Mouse (Mus musculus): ENCODE results near the gene Lmx1b. TPM values are rescaled to one million over a fixed set of nuclear protein-coding genes. Genes with fewer than 3 reads are reported as not detected.

The Lmx1b gene
- polyA plus RNA-seq, 1 experiment from 2014 or later, result 0.03 TPM

DNA sequence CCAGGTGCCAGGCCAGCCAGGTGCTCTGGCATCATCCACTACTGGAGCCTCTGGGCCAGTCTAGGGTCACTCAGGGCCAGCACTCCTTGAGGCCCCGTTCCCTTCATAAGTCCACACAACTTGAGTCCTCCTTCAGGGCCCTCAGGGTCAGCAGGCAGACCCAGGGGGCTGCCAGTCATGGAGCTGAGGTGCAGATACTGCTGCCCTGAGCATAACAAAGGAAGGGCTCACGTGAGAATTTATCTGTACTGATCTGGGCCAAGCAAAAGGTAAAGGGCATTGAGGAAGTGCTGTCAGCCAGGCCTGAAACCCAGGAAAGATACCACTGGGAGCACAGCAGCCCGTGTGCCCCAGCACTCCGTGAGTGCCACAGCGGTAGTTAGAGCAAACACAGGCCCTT is 7.1 kb downstream of the Lmx1b start:
- H3K4me2 ChIP-seq, result no peak overlapping the region

GRCm38 (mm10) chr2:33632551-33633059 is 7.7 kb downstream of the Lmx1b start:
- WGBS (ENCODE audit: insufficient replicate concordance), result 5% methylated on average over 5 of the region's 5 CpGs
- Histone ChIP-seq H3K4me3 (ENCODE audit: low read depth, low read length) (no peak overlapping the region), H3K4me1 (ENCODE audit: control insufficient read depth, insufficient read depth, low read length) (peaks cover 3% of the 10 kb centered on the region; the same call in 1 of the 2 replicates), H3K27me3 (ENCODE audit: control insufficient read depth, insufficient read depth, low read length) (peaks cover 91% of the 10 kb centered on the region), H3K9me3 (replicated peaks; ENCODE audit: control insufficient read depth, low read length) (no peaks in the 10 kb centered on the region), H3K4me2 (no peak overlapping the region), H3K27ac (ENCODE audit: low read depth, low read length) (no peak overlapping the region), H3K36me3 (ENCODE audit: control insufficient read depth, insufficient read depth, low read length) (no peaks in the 10 kb centered on the region), H3K9ac (ENCODE audit: low read depth, low read length) (no peak overlapping the region)
- no peak for ATAC-seq (replicated peaks; ENCODE audit: insufficient number of reproducible peaks, low FRiP score, low TSS enrichment)

More for the DNA sequence above, 7.1 kb downstream of the Lmx1b start:
- Histone ChIP-seq H3K27me3 (ENCODE audit: control insufficient read depth, insufficient read depth, low read length) (peaks cover 91% of the 10 kb centered on the region), H3K27ac (ENCODE audit: low read depth, low read length) (no peak overlapping the region), H3K9ac (ENCODE audit: low read depth, low read length) (no peak overlapping the region), H3K36me3 (ENCODE audit: control insufficient read depth, insufficient read depth, low read length) (no peaks in the 10 kb centered on the region), H3K4me1 (ENCODE audit: control insufficient read depth, insufficient read depth, low read length) (peaks cover 3% of the 10 kb centered on the region; the same call in 1 of the 2 replicates), H3K4me3 (ENCODE audit: low read depth, low read length) (no peak overlapping the region), H3K9me3 (replicated peaks; ENCODE audit: control insufficient read depth, low read length) (no peaks in the 10 kb centered on the region)
- WGBS (ENCODE audit: insufficient replicate concordance), result 2% methylated on average over 5 of the region's 5 CpGs
- no peak for ATAC-seq (replicated peaks; ENCODE audit: insufficient number of reproducible peaks, low FRiP score, low TSS enrichment)

DNA sequence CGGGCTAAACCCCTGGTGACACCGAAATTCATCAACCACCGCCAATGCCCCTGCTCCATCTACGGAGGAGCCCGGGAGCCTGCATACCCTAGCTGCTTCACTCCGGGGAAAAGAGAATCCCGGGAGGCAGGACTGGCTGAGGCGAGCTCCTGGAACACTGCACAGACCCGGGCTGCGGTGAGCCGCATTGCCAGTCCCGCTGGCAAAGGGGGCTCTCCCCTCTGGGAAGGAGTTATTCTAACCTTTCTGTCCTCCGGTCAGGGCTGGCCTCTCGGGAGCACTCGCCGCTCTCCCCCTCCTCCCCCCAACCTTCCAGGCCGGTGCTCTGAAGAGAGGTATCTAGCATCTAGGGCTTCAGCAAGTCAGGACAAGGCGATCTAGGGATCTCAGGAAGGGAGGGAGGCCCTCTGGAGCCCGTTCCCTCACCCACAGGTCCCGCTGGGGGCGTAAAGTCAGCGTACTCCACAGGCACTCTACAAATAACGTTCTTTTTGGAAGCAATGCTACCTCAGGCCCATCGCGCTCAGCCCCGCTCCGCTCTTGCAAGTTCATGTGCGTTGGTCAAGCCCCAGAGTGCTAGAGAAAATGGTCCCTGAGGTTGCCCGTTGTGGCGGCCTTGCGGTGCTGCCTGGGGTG is 8.5 kb downstream of the Lmx1b start:
- under 1% methylated on average over 31 of the region's 31 CpGs for WGBS (ENCODE audit: insufficient replicate concordance)
- Histone ChIP-seq H3K27me3 (ENCODE audit: control insufficient read depth, insufficient read depth, low read length) (peaks cover 93% of the 10 kb centered on the region), H3K4me3 (ENCODE audit: low read depth, low read length) (peak overlapping the region; percentile 5; the same call in 1 of the 2 replicates), H3K36me3 (ENCODE audit: control insufficient read depth, insufficient read depth, low read length) (no peaks in the 10 kb centered on the region), H3K9ac (ENCODE audit: low read depth, low read length) (no peak overlapping the region), H3K27ac (ENCODE audit: low read depth, low read length) (no peak overlapping the region), H3K4me1 (ENCODE audit: control insufficient read depth, insufficient read depth, low read length) (peaks cover 3% of the 10 kb centered on the region; the same call in 1 of the 2 replicates), H3K4me2 (peak overlapping the region; percentile 14), H3K9me3 (replicated peaks; ENCODE audit: control insufficient read depth, low read length) (no peaks in the 10 kb centered on the region)
- no peak for ATAC-seq (replicated peaks; ENCODE audit: insufficient number of reproducible peaks, low FRiP score, low TSS enrichment)

DNA sequence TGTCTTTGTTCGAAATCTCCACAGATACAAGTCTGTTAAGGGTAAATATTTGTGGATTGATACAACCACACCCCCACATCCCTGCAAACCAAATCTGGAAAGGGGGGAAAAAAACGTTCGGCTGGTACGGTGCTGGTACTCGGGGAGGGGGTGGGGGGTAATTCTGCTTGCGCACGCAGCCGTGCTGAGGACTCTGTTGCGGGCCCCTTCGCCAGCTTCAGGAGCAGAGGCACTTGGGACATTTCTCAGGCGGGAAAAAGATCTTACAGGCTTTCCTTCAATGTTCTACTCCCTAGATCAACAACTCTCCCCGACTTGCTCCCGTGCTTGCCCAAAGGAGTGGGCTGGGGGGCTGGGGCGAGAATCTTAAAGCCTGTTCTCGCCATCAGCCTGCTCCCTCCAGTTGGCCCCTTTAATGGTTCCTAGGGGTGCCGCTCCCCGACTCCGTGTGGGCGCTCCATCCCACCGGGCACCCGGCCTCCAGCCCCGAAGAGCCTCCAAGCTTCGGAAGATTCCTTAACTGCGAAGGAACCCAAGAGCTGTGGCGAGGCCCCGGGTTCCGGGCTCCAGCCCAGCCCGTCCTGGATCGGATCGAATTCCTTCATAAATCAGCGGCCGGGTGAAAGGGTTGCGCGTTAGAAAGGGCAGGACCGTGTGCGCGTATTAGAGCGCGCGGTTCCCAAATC is 9.1 kb downstream of the Lmx1b start:
- Histone ChIP-seq H3K9ac (ENCODE audit: low read depth, low read length) (no peak overlapping the region), H3K9me3 (replicated peaks; ENCODE audit: control insufficient read depth, low read length) (no peaks in the 10 kb centered on the region), H3K4me1 (ENCODE audit: control insufficient read depth, insufficient read depth, low read length) (peaks cover 3% of the 10 kb centered on the region; the same call in 1 of the 2 replicates), H3K27ac (ENCODE audit: low read depth, low read length) (no peak overlapping the region), H3K4me3 (ENCODE audit: low read depth, low read length) (peak overlapping the region; percentile 5; the same call in 1 of the 2 replicates), H3K36me3 (ENCODE audit: control insufficient read depth, insufficient read depth, low read length) (no peaks in the 10 kb centered on the region), H3K27me3 (ENCODE audit: control insufficient read depth, insufficient read depth, low read length) (peaks cover 98% of the 10 kb centered on the region), H3K4me2 (peak overlapping the region; percentile 14)
- ATAC-seq (replicated peaks; ENCODE audit: insufficient number of reproducible peaks, low FRiP score, low TSS enrichment), result no peak
- 1% methylated on average over 40 of the region's 40 CpGs for WGBS (ENCODE audit: insufficient replicate concordance)

DNA sequence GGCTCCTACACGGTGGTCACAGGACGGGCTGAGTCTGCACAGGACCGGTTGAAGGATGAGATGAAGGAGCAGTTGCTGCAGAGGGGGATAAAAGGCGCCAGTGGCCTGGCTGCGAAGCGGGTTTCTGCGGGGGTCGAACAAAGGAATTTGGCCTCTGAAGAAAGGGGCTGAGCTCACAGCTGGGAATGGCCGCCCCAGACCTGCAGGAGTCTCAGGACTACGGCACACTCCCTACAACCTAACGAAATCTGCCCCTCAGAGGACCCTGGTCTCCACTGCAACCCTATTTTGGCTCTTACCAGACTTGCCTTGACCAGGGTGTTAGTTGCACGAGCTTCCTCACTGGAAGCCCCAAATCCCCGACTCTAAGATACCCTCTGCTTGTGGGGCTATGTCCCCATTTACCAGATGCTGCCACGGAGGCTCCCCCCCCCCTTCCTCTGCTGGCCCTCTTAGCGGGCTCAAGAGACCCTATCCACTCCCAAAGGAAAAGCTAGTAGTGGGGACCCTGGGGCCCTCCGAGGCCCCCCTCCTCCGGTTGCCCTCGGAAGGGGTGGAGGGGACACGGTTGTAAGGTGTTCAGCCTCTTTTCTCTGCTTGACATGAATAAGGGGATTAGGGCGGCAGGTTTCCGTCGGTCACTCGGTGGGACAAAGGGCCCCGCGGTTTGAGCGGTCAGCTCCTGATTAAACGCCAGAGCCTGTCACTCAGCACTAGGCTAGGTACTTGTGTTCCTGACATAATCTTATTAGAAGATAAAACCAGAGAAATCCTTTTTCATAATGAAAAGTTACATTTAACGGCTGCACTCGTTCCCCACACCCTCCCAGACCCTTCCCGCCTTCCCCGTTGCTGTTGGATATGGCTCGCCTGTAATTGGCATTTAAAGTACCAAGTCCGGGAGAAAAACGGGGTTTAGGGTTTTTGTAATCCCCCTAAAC is 10.0 kb downstream of the Lmx1b start:
- H3K9ac ChIP-seq (ENCODE audit: low read depth, low read length), result no peak overlapping the region

DNA sequence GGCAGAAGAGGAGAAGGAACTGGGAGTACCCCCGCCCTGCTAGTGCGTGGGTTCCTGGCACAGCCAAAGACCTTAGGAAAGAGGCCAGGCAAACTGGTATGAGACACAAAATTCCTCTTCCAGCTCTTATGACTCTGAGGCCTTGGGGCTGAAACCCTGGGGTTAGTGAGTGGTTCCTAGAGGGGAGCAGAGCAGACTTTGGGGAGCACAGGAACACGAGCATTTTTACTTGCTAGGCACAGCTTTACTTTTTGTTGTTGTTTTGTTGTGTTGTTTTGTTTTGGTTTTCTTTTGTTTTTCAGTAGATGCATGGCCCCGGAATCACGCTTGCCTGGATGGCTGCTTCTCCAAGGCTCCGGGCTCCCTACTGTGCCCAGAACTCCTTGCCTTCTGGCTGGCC is 10.7 kb downstream of the Lmx1b start:
- Histone ChIP-seq H3K27me3 (ENCODE audit: control insufficient read depth, insufficient read depth, low read length) (peaks cover 96% of the 10 kb centered on the region), H3K27ac (ENCODE audit: low read depth, low read length) (no peak overlapping the region), H3K4me1 (ENCODE audit: control insufficient read depth, insufficient read depth, low read length) (peaks cover 6% of the 10 kb centered on the region; the same call in 1 of the 2 replicates), H3K9ac (ENCODE audit: low read depth, low read length) (no peak overlapping the region), H3K4me2 (no peak overlapping the region), H3K36me3 (ENCODE audit: control insufficient read depth, insufficient read depth, low read length) (no peaks in the 10 kb centered on the region), H3K9me3 (replicated peaks; ENCODE audit: control insufficient read depth, low read length) (no peaks in the 10 kb centered on the region), H3K4me3 (ENCODE audit: low read depth, low read length) (no peak overlapping the region)
- no peak for ATAC-seq (replicated peaks; ENCODE audit: insufficient number of reproducible peaks, low FRiP score, low TSS enrichment)
- 9% methylated on average over 6 of the region's 6 CpGs for WGBS (ENCODE audit: insufficient replicate concordance)

More for the DNA sequence above, 10.0 kb downstream of the Lmx1b start:
- Histone ChIP-seq H3K4me1 (ENCODE audit: control insufficient read depth, insufficient read depth, low read length) (peaks cover 3% of the 10 kb centered on the region; the same call in 1 of the 2 replicates), H3K27ac (ENCODE audit: low read depth, low read length) (no peak overlapping the region), H3K36me3 (ENCODE audit: control insufficient read depth, insufficient read depth, low read length) (no peaks in the 10 kb centered on the region), H3K9me3 (replicated peaks; ENCODE audit: control insufficient read depth, low read length) (no peaks in the 10 kb centered on the region), H3K4me3 (ENCODE audit: low read depth, low read length) (no peak overlapping the region), H3K27me3 (ENCODE audit: control insufficient read depth, insufficient read depth, low read length) (peaks cover 98% of the 10 kb centered on the region), H3K4me2 (no peak overlapping the region)
- no peak for ATAC-seq (replicated peaks; ENCODE audit: insufficient number of reproducible peaks, low FRiP score, low TSS enrichment)
- under 1% methylated on average over 34 of the region's 34 CpGs for WGBS (ENCODE audit: insufficient replicate concordance)

DNA sequence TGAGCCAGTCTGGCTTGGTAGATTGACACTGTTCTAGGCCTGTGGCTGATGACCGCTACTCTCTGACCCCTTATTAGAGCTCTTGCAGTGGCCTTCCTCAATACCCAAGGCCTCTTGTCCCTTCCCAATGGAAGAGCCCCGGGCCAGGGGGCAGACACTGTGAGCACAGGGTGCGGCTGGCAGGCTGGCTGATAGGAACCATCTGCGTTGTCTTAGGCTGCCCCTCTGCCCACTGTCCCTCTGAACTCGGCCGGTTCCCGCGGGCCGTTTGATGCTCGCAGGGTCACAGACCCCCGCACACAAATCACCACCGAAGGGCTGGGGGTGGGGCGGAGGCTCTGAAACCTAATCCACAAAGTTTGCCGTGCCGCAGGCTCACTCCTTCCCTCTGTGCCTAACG is 11.5 kb downstream of the Lmx1b start:
- H3K9ac ChIP-seq (ENCODE audit: low read depth, low read length), result no peak overlapping the region
- H3K27ac ChIP-seq (ENCODE audit: low read depth, low read length), result no peak overlapping the region
- no peaks in the 10 kb centered on the region for H3K9me3 ChIP-seq (replicated peaks; ENCODE audit: control insufficient read depth, low read length)
- 2% methylated on average over 16 of the region's 16 CpGs for WGBS (ENCODE audit: insufficient replicate concordance)
- peaks cover 94% of the 10 kb centered on the region for H3K27me3 ChIP-seq (ENCODE audit: control insufficient read depth, insufficient read depth, low read length)
- no peak; the same call in 1 of the 2 replicates for ATAC-seq (replicated peaks; ENCODE audit: insufficient number of reproducible peaks, low FRiP score, low TSS enrichment)
- H3K4me3 ChIP-seq (ENCODE audit: low read depth, low read length), result no peak overlapping the region
- no peaks in the 10 kb centered on the region for H3K36me3 ChIP-seq (ENCODE audit: control insufficient read depth, insufficient read depth, low read length)
- H3K4me1 ChIP-seq (ENCODE audit: control insufficient read depth, insufficient read depth, low read length), result peaks cover 8% of the 10 kb centered on the region; the same call in 1 of the 2 replicates
- no peak overlapping the region for H3K4me2 ChIP-seq

GRCm38 (mm10) chr2:33627058-33627375 is 13.3 kb downstream of the Lmx1b start:
- H3K9me3 ChIP-seq (replicated peaks; ENCODE audit: control insufficient read depth, low read length), result no peaks in the 10 kb centered on the region
- no peak overlapping the region for H3K4me3 ChIP-seq (ENCODE audit: low read depth, low read length)
- no peak for ATAC-seq (replicated peaks; ENCODE audit: insufficient number of reproducible peaks, low FRiP score, low TSS enrichment)
- no peak overlapping the region for H3K4me2 ChIP-seq
- H3K9ac ChIP-seq (ENCODE audit: low read depth, low read length), result no peak overlapping the region
- 19% methylated on average over 10 of the region's 10 CpGs for WGBS (ENCODE audit: insufficient replicate concordance)
- no peaks in the 10 kb centered on the region for H3K36me3 ChIP-seq (ENCODE audit: control insufficient read depth, insufficient read depth, low read length)
- peaks cover 85% of the 10 kb centered on the region for H3K27me3 ChIP-seq (ENCODE audit: control insufficient read depth, insufficient read depth, low read length)
- peaks cover 8% of the 10 kb centered on the region; the same call in 1 of the 2 replicates for H3K4me1 ChIP-seq (ENCODE audit: control insufficient read depth, insufficient read depth, low read length)
- no peak overlapping the region for H3K27ac ChIP-seq (ENCODE audit: low read depth, low read length)
